ENCODE assay signal across 26 mouse cellular contexts in the genomic region with DNA sequence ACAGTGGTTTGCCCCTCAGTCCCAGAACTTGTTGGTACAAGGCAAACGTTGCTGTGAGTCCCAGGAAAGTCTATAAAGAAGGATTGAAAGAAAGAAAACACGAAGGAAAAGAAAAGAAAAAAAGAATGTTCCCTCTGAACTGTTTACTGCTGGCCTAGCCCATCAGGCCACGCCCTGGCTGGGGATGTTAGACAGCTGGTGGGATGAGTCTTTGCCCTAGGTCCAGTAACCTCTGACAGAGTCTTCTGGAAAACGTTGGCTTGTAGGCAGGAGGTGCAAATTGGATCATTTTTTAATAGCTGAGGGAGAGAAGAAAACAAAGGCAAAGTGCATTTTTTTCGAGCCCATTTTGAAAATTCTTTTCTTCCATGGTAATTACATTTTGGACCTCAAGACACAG.
DNase-seq lines count a peak whose midpoint lies in the region; TF ChIP-seq lines count a peak whose summit lies in the region.
"Had no signal": no experiment of that assay in that cellular context is flagged by ENCODE, and none has a peak within 500 bp of the region (broad histone marks: within the 10 kb centered on the region; RNA-seq: fewer than 3 reads in every experiment).

No protein-coding gene starts in this region.

- intact Hi-C loops in gastrocnemius, adult 2 months (cut with DNase I): no loop called here
- intact Hi-C loops in heart, postnatal 14 days (cut with DNase I): no loop called here

- no peak overlapping the region for H3K27ac ChIP-seq in gastrocnemius, adult 2 months
- H3K27ac ChIP-seq in heart, embryonic 10.5 days: no peak overlapping the region
- H3K27ac ChIP-seq: embryonic facial prominence, embryonic 13.5 days; embryonic facial prominence, embryonic 15.5 days; forebrain, embryonic 10.5 days; forebrain, embryonic 12.5 days had no signal

- H3K4me1 ChIP-seq in heart, embryonic 10.5 days: no peaks in the 10 kb centered on the region
- H3K4me1 ChIP-seq: embryonic facial prominence, embryonic 13.5 days; embryonic facial prominence, embryonic 15.5 days; forebrain, embryonic 10.5 days; forebrain, embryonic 12.5 days had no signal

- DNase-seq in gastrocnemius, adult 2 months: peak; percentile 31
- DNase-seq in gastrocnemius, postnatal 25 days: no peak
- peak; percentile 41 for DNase-seq in heart, embryonic 10.5 days (ENCODE audit: low spot score)
- no peak for DNase-seq in heart, postnatal 14 days
- DNase-seq in lung, postnatal 36 days: peak; percentile 10
- no peak for DNase-seq in lung, adult 18-20 months
- peak; percentile 63 for DNase-seq in adipocyte (ENCODE audit: low spot score)
- DNase-seq: adrenal gland, adult 2 months; adrenal gland, postnatal 10 days; adrenal gland, postnatal 25 days; B cell, adult 2 months; cerebellum, adult 11 months; cerebellum, adult 18-20 months; cerebellum, adult 8-10 months; cerebellum, adult 9-11 months; cerebellum, postnatal 14 days; cerebellum, postnatal 36 days; embryo, embryonic 11 days had no signal

- no peak for TF ChIP-seq CTCF in gastrocnemius, adult 2 months (IDR thresholded peaks at IDR 0.05)

- H3K27me3 ChIP-seq in heart, embryonic 10.5 days (ENCODE audit: insufficient read depth, poor library complexity, severe bottlenecking): no peaks in the 10 kb centered on the region
- H3K27me3 ChIP-seq: CH12.LX; embryonic facial prominence, embryonic 13.5 days; embryonic facial prominence, embryonic 15.5 days; forebrain, embryonic 12.5 days; Patski had no signal

- H3K4me3 ChIP-seq in gastrocnemius, adult 2 months: no peak overlapping the region
- H3K4me3 ChIP-seq in heart, embryonic 10.5 days: no peak overlapping the region
- H3K4me3 ChIP-seq: embryonic facial prominence, embryonic 13.5 days; embryonic facial prominence, embryonic 15.5 days; erythroblast, embryonic 14.5 days; forebrain, embryonic 10.5 days; forebrain, embryonic 12.5 days had no signal

- H3K36me3 ChIP-seq in heart, embryonic 10.5 days: no peaks in the 10 kb centered on the region
- H3K36me3 ChIP-seq: embryonic facial prominence, embryonic 13.5 days; embryonic facial prominence, embryonic 15.5 days; forebrain, embryonic 10.5 days; forebrain, embryonic 12.5 days; G1E had no signal

- no peaks in the 10 kb centered on the region for H3K9me3 ChIP-seq in heart, embryonic 10.5 days
- H3K9me3 ChIP-seq: embryonic facial prominence, embryonic 13.5 days; embryonic facial prominence, embryonic 15.5 days; forebrain, embryonic 10.5 days; forebrain, embryonic 12.5 days; G1E had no signal

- WGBS in heart, embryonic 10.5 days: 74% methylated on average over 5 of the region's 5 CpGs

Comparison
In these comparisons a context has a peak if more than half of its experiments do, and no peak if none do; other contexts are left out.
1. DNase-seq: peak in gastrocnemius, adult 2 months (single experiment), heart, embryonic 10.5 days (single experiment), lung, postnatal 36 days (single experiment) and adipocyte (single experiment); none in gastrocnemius, postnatal 25 days (single experiment), heart, postnatal 14 days (0 of 2) and lung, adult 18-20 months (0 of 2).